Comparison of ENCODE assay signal across 8 mouse cellular contexts in the genomic region with DNA sequence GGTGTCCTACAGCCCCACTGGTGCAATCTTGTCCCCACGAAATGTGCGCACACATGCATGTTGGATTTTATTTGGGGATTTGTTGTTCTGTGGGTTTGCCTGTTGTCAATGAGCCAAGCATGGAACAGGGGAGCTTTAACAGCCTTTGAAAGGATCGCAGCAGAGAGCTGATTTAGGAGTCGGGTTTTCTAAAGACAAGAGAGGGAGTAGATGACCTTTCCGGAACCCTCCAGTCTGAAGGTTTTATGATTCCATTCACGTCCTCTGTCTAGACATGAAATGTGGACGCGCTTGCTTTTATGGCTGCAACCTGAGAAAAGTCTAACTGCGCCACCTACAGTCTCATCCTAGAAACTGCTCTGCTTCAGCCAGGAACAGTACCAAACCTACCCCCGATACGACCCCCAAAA. TPM values are rescaled to one million over a fixed set of nuclear protein-coding genes. Genes with fewer than 3 reads are reported as not detected.
DNase-seq lines count a peak whose midpoint lies in the region; ATAC-seq and TF ChIP-seq lines count a peak whose summit lies in the region.

No protein-coding gene starts in this region.

- peak; percentile 37; the same call in 1 of the 2 replicates for ATAC-seq in intestine, embryonic 16.5 days
- ATAC-seq in midbrain, embryonic 14.5 days (ENCODE audit: low FRiP score, low TSS enrichment) = peak; percentile 57
- ATAC-seq in stomach, embryonic 16.5 days (ENCODE audit: insufficient read depth, low FRiP score) = peak; percentile 53

- H3K36me3 ChIP-seq in spleen, adult 2 months (ENCODE audit: control insufficient read depth, insufficient read depth, low read length) = no peaks in the 10 kb centered on the region
- no peaks in the 10 kb centered on the region for H3K36me3 ChIP-seq in intestine, embryonic 16.5 days (ENCODE audit: control insufficient read depth, insufficient read depth, low read length)
- no peaks in the 10 kb centered on the region for H3K36me3 ChIP-seq in midbrain, embryonic 14.5 days (ENCODE audit: control insufficient read depth, insufficient read depth, low read length)
- H3K36me3 ChIP-seq in stomach, embryonic 16.5 days (ENCODE audit: control insufficient read depth, insufficient read depth, low read length) = no peaks in the 10 kb centered on the region

- no peaks in the 10 kb centered on the region for H3K27me3 ChIP-seq in spleen, adult 2 months (ENCODE audit: control insufficient read depth, insufficient read depth, low read length)
- H3K27me3 ChIP-seq in intestine, embryonic 16.5 days (replicated peaks; ENCODE audit: control insufficient read depth, insufficient read depth, low read length) = no peaks in the 10 kb centered on the region
- no peaks in the 10 kb centered on the region for H3K27me3 ChIP-seq in midbrain, embryonic 14.5 days (ENCODE audit: control insufficient read depth, insufficient read depth, low read length)
- no peaks in the 10 kb centered on the region for H3K27me3 ChIP-seq in stomach, embryonic 16.5 days (ENCODE audit: control insufficient read depth, insufficient read depth, low read length)

- H3K9me3 ChIP-seq in intestine, embryonic 16.5 days (ENCODE audit: control insufficient read depth, low read length) = no peaks in the 10 kb centered on the region
- H3K9me3 ChIP-seq in midbrain, embryonic 14.5 days (ENCODE audit: control insufficient read depth, low read length) = no peaks in the 10 kb centered on the region
- no peaks in the 10 kb centered on the region for H3K9me3 ChIP-seq in stomach, embryonic 16.5 days (replicated peaks; ENCODE audit: control insufficient read depth, low read length)

- no peak for TF ChIP-seq POLR2A in spleen, adult 2 months (IDR thresholded peaks at IDR 0.05; ENCODE audit: low read depth, low read length)

- intact Hi-C loops in left cerebral cortex, postnatal 10 days (cut with DNase I) = loop anchor here (2.0 kb wide), 1 partner anchor 244 kb away; no protein-coding TSS in a partner anchor

- TF ChIP-seq CTCF in spleen, adult 2 months (IDR thresholded peaks at IDR 0.05; ENCODE audit: extremely low read depth, insufficient read depth, insufficient read length, insufficient replicate concordance) = peak; percentile 68; the same call in 1 of the 2 replicates

- H3K27ac ChIP-seq in spleen, adult 2 months (ENCODE audit: insufficient read depth, low read length) = no peak overlapping the region
- H3K27ac ChIP-seq in intestine, embryonic 16.5 days (ENCODE audit: low read length) = no peak overlapping the region
- peak overlapping the region; percentile 42 for H3K27ac ChIP-seq in midbrain, embryonic 14.5 days (replicated peaks; ENCODE audit: low read depth, low read length)
- no peak overlapping the region for H3K27ac ChIP-seq in stomach, embryonic 16.5 days (ENCODE audit: low read length)

- no peak overlapping the region for H3K4me3 ChIP-seq in spleen, adult 2 months (ENCODE audit: extremely low read depth, insufficient read depth, insufficient read length)
- H3K4me3 ChIP-seq in intestine, embryonic 16.5 days (ENCODE audit: low read length) = no peak overlapping the region
- H3K4me3 ChIP-seq in midbrain, embryonic 14.5 days (replicated peaks; ENCODE audit: low read depth, low read length) = no peak overlapping the region
- H3K4me3 ChIP-seq in stomach, embryonic 16.5 days (replicated peaks; ENCODE audit: low read length) = no peak overlapping the region

- peaks cover 4% of the 10 kb centered on the region; the same call in 1 of the 2 replicates for H3K4me1 ChIP-seq in spleen, adult 2 months (ENCODE audit: control insufficient read depth, insufficient read depth, insufficient read length)
- H3K4me1 ChIP-seq in intestine, embryonic 16.5 days (ENCODE audit: control insufficient read depth, insufficient read depth, low read length) = peaks cover 4% of the 10 kb centered on the region
- H3K4me1 ChIP-seq in midbrain, embryonic 14.5 days (ENCODE audit: control insufficient read depth, insufficient read depth, low read length) = 0 out of 2 replicates have a peak, but pooled peaks cover 12% of the 10 kb centered on the region
- 0 out of 2 replicates have a peak, but pooled peaks cover 4% of the 10 kb centered on the region for H3K4me1 ChIP-seq in stomach, embryonic 16.5 days (ENCODE audit: control insufficient read depth, insufficient read depth, low read length)

- peak in 1 of 2 experiments; percentile 49 for DNase-seq in spleen, adult 2 months (ENCODE audit: low read depth in 1 of 2, low spot score in 2 of 2)
- no peak for DNase-seq in spleen, adult 12 weeks (ENCODE audit: low spot score)
- DNase-seq in cerebellum, adult 9-10 months = peak; percentile 83
- DNase-seq in frontal cortex, postnatal 14 days (ENCODE audit: low spot score in 2 of 2) = peak; percentile 25 to 50
- DNase-seq in left cerebral cortex, postnatal 10 days (ENCODE audit: extremely low spot score in 1 of 2, low spot score in 2 of 2) = peak; percentile 55 to 77
- DNase-seq in midbrain, embryonic 14.5 days = peak; percentile 96

- H3K9ac ChIP-seq in intestine, embryonic 16.5 days (ENCODE audit: low read depth, low read length) = no peak overlapping the region
- H3K9ac ChIP-seq in midbrain, embryonic 14.5 days (replicated peaks; ENCODE audit: low read length) = no peak overlapping the region
- no peak overlapping the region; the same call in 1 of the 2 replicates for H3K9ac ChIP-seq in stomach, embryonic 16.5 days (ENCODE audit: low read length)

- WGBS in spleen, adult 2 months = 23% methylated on average over 11 of the region's 11 CpGs
- 22% methylated on average over 11 of the region's 11 CpGs for WGBS in intestine, embryonic 16.5 days
- WGBS in midbrain, embryonic 14.5 days = 16% methylated on average over 11 of the region's 11 CpGs
- WGBS in stomach, embryonic 16.5 days = 20% methylated on average over 11 of the region's 11 CpGs

- peak overlapping the region; percentile 30; the same call in 1 of the 2 replicates for H3K4me2 ChIP-seq in intestine, embryonic 16.5 days (ENCODE audit: low read depth, low read length)
- peak overlapping the region; percentile 3; the same call in 1 of the 2 replicates for H3K4me2 ChIP-seq in midbrain, embryonic 14.5 days (ENCODE audit: low read length)
- peak overlapping the region; percentile 41; the same call in 1 of the 2 replicates for H3K4me2 ChIP-seq in stomach, embryonic 16.5 days (ENCODE audit: low read depth, low read length)

RNA-seq across cellular contexts. Expression of gene Sc5d, which starts 23.5 kb away (rescaled TPM):
- polyA plus RNA-seq in spleen, adult 2 months (2012; rRNA removed) = 15.1 and 16.9 TPM in 2 replicates
- polyA plus RNA-seq in intestine, embryonic 16.5 days (2015; fragmentation: Nextera tagmentation; extraction: Ambion mirVana) = 106 and 118 TPM in 2 replicates
- 10 to 100 TPM; 54.2 to 60.9 TPM for total RNA-seq in left cerebral cortex, postnatal 10 days (2021)
- 71.8 and 76.3 TPM in 2 replicates for polyA plus RNA-seq in midbrain, embryonic 14.5 days (2014; fragmentation: Nextera tagmentation; extraction: Ambion mirVana)
- 69.6 and 78.4 TPM in 2 replicates for polyA plus RNA-seq in stomach, embryonic 16.5 days (2015; fragmentation: Nextera tagmentation; extraction: Ambion mirVana)
